Mouse (Mus musculus): ENCODE results near the gene Retreg2. TPM values are rescaled to one million over a fixed set of nuclear protein-coding genes. Genes with fewer than 3 reads are reported as not detected.

The Retreg2 gene
- polyA plus RNA-seq, 1 experiment from 2014 or later, result 51.1 TPM

GRCm38 (mm10) chr1:75192452-75192851 lies 49.9 kb downstream of the Retreg2 start:
- ATAC-seq (replicated peaks; ENCODE audit: low FRiP score, low TSS enrichment, low read depth) (peak; percentile 57), DNase-seq (ENCODE audit: low spot score) (no peak)
- no peaks in the 10 kb centered on the region for H3K27me3 ChIP-seq (replicated peaks; ENCODE audit: control insufficient read depth, insufficient read depth, low read length)
- H3K36me3 ChIP-seq (ENCODE audit: control insufficient read depth, insufficient read depth, low read length), result peaks cover 35% of the 10 kb centered on the region
- peak overlapping the region; percentile 90 for H3K4me3 ChIP-seq (ENCODE audit: low read depth, low read length)
- H3K27ac ChIP-seq (ENCODE audit: low read depth), result peak overlapping the region; percentile 90
- peak overlapping the region; percentile 81 for H3K4me2 ChIP-seq (ENCODE audit: low read length)
- WGBS, result under 1% methylated on average over 19 of the region's 19 CpGs
- H3K4me1 ChIP-seq (replicated peaks; ENCODE audit: control insufficient read depth, insufficient read depth, low read length), result peaks cover 16% of the 10 kb centered on the region
- H3K9me3 ChIP-seq (ENCODE audit: control insufficient read depth, low read length), result no peaks in the 10 kb centered on the region
- peak overlapping the region; percentile 81 for H3K9ac ChIP-seq (ENCODE audit: low read length)

Other genes with a start within 250 kb of the Retreg2 start
- gene Cryba2, start 249.6 kb upstream of the Retreg2 start, polyA plus RNA-seq (2014; fragmentation: Nextera tagmentation; extraction: Ambion mirVana), result 2.5 TPM in 1 of 2 replicates, not detected in the other
- 0.15 and 0.27 TPM in 2 replicates for gene Cfap65, start 207.2 kb upstream of the Retreg2 start, polyA plus RNA-seq (2014; fragmentation: Nextera tagmentation; extraction: Ambion mirVana)
- gene Ihh, start 191.1 kb upstream of the Retreg2 start, polyA plus RNA-seq (2014; fragmentation: Nextera tagmentation; extraction: Ambion mirVana), result 28.8 and 33.7 TPM in 2 replicates
- 8.3 and 10.5 TPM in 2 replicates for gene Nhej1, start 17.6 kb upstream of the Retreg2 start, polyA plus RNA-seq (2014; fragmentation: Nextera tagmentation; extraction: Ambion mirVana)
- 1.4 and 1.8 TPM in 2 replicates for gene Slc23a3, start 8.9 kb upstream of the Retreg2 start, polyA plus RNA-seq (2014; fragmentation: Nextera tagmentation; extraction: Ambion mirVana)
- 41.6 and 41.7 TPM in 2 replicates for gene Cnppd1, start 67 bp upstream of the Retreg2 start, polyA plus RNA-seq (2014; fragmentation: Nextera tagmentation; extraction: Ambion mirVana)
- gene Zfand2b, start 25.9 kb downstream of the Retreg2 start, polyA plus RNA-seq (2014; fragmentation: Nextera tagmentation; extraction: Ambion mirVana), result 36.5 and 38.8 TPM in 2 replicates
- 17.8 and 21.7 TPM in 2 replicates for gene Abcb6, start 37.6 kb downstream of the Retreg2 start, polyA plus RNA-seq (2014; fragmentation: Nextera tagmentation; extraction: Ambion mirVana)
- 20.2 and 23.0 TPM in 2 replicates for gene Ankzf1, start 49.4 kb downstream of the Retreg2 start, polyA plus RNA-seq (2014; fragmentation: Nextera tagmentation; extraction: Ambion mirVana)
- gene Atg9a, start 49.4 kb downstream of the Retreg2 start, polyA plus RNA-seq (2014; fragmentation: Nextera tagmentation; extraction: Ambion mirVana), result 24.0 and 26.3 TPM in 2 replicates
- 15.1 and 19.2 TPM in 2 replicates for gene Glb1l, start 68.0 kb downstream of the Retreg2 start, polyA plus RNA-seq (2014; fragmentation: Nextera tagmentation; extraction: Ambion mirVana)
- gene Stk16, start 68.1 kb downstream of the Retreg2 start, polyA plus RNA-seq (2014; fragmentation: Nextera tagmentation; extraction: Ambion mirVana), result 116 and 131 TPM in 2 replicates
- gene Tuba4a, start 77.1 kb downstream of the Retreg2 start, polyA plus RNA-seq (2014; fragmentation: Nextera tagmentation; extraction: Ambion mirVana), result 68.7 and 86.5 TPM in 2 replicates
- gene A630095N17Rik, start 89.3 kb downstream of the Retreg2 start, polyA plus RNA-seq (2014; fragmentation: Nextera tagmentation; extraction: Ambion mirVana), result not detected in 2 replicates
- 14.2 TPM in 2 replicates for gene Dnajb2, start 93.6 kb downstream of the Retreg2 start, polyA plus RNA-seq (2014; fragmentation: Nextera tagmentation; extraction: Ambion mirVana)
- 2.9 and 3.4 TPM in 2 replicates for gene Ptprn, start 121.7 kb downstream of the Retreg2 start, polyA plus RNA-seq (2014; fragmentation: Nextera tagmentation; extraction: Ambion mirVana)
- 13.0 and 13.4 TPM in 2 replicates for gene Resp18, start 135.6 kb downstream of the Retreg2 start, polyA plus RNA-seq (2014; fragmentation: Nextera tagmentation; extraction: Ambion mirVana)
- gene Dnpep, start 175.2 kb downstream of the Retreg2 start, polyA plus RNA-seq (2014; fragmentation: Nextera tagmentation; extraction: Ambion mirVana), result 133 and 137 TPM in 2 replicates
- gene Des, start 217.6 kb downstream of the Retreg2 start, polyA plus RNA-seq (2014; fragmentation: Nextera tagmentation; extraction: Ambion mirVana), result 72.4 and 73.2 TPM in 2 replicates
- 46.7 and 55.2 TPM in 2 replicates for gene Speg, start 232.5 kb downstream of the Retreg2 start, polyA plus RNA-seq (2014; fragmentation: Nextera tagmentation; extraction: Ambion mirVana)

Measured in intestine, embryonic 14.5 days (tissue).